Mouse (Mus musculus) cerebellum, adult 2 months (tissue): ENCODE data around the gene Pdss2.

Source experiments
- CTCF ChIP-seq: fragments of 200-500 bp; IDR thresholded peaks from 2 replicates; pipeline ENCODE4 v1.5.1; 2011; ENCODE audit warnings: low read depth, mild to moderate bottlenecking, control low read depth, low read length, moderate library complexity, borderline replicate concordance; ENCODE audit not compliant: insufficient read depth
- POLR2A ChIP-seq: fragments of 200-500 bp; IDR thresholded peaks from 2 replicates; pipeline ENCODE4 v1.6.1; 2011; ENCODE audit warnings: low read length, control low read depth, borderline replicate concordance; ENCODE audit not compliant: insufficient read depth

DNA sequence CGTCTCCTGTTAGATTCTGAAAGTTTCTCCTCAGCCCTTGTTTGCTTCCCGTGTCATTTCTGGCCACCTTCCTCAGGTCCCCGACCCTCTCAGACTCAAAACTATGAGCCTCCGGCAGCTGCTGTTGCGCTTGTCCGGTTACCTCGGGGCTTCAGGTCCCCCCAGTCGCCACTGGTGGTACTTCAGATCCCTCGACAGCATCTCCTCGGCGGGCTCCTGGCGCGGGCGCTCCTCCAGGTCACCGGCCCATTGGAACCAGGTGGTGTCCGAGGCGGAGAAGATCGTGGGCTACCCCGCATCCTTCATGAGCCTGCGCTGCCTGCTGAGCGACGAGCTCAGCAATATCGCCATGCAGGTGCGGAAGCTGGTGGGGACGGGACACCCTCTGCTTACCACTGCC, 373 bp downstream of the Pdss2 start:
- TF ChIP-seq CTCF = no peak
- TF ChIP-seq POLR2A = no peak
